In genomic region chr17:15591216-15591881, GRCm38 (mm10) we compare ENCODE assay signal across 14 mouse cellular contexts.
"Had no signal": no experiment of that assay in that cellular context is flagged by ENCODE, and none has a peak within 500 bp of the region (broad histone marks: within the 10 kb centered on the region; RNA-seq: fewer than 3 reads in every experiment).

No protein-coding gene starts in this region.

- H3K4me2 ChIP-seq: kidney, embryonic 15.5 days; limb, embryonic 15.5 days; liver, embryonic 13.5 days; midbrain, embryonic 13.5 days; neural tube, embryonic 12.5 days had no signal

- H3K4me3 ChIP-seq: kidney, embryonic 15.5 days; limb, embryonic 15.5 days; liver, embryonic 13.5 days; midbrain, embryonic 13.5 days; myocyte; neural tube, embryonic 12.5 days had no signal

- ATAC-seq: midbrain, embryonic 13.5 days had no signal

- H3K27me3 ChIP-seq: kidney, embryonic 15.5 days; limb, embryonic 15.5 days; liver, embryonic 13.5 days; midbrain, embryonic 13.5 days; neural tube, embryonic 12.5 days had no signal

- H3K27ac ChIP-seq: kidney, embryonic 15.5 days; limb, embryonic 15.5 days; liver, embryonic 13.5 days; midbrain, embryonic 13.5 days; neural tube, embryonic 12.5 days; stomach, postnatal 0 days had no signal

- H3K9me3 ChIP-seq: kidney, embryonic 15.5 days; limb, embryonic 15.5 days; liver, embryonic 13.5 days; midbrain, embryonic 13.5 days; neural tube, embryonic 12.5 days had no signal

- H3K36me3 ChIP-seq: kidney, embryonic 15.5 days; limb, embryonic 15.5 days; liver, embryonic 13.5 days; midbrain, embryonic 13.5 days; neural tube, embryonic 12.5 days had no signal

- H3K4me1 ChIP-seq: kidney, embryonic 15.5 days; limb, embryonic 15.5 days; liver, embryonic 13.5 days; midbrain, embryonic 13.5 days; neural tube, embryonic 12.5 days had no signal

- DNase-seq: kidney, adult 2 months; kidney, postnatal 14 days; layer of hippocampus, postnatal 36 days; liver, embryonic 13.5 days; lung, adult 18-20 months; lung, postnatal 36 days; right cerebral cortex, postnatal 14 days; thymus, postnatal 36 days had no signal

- H3K9ac ChIP-seq: kidney, embryonic 15.5 days; limb, embryonic 15.5 days; liver, embryonic 13.5 days; midbrain, embryonic 13.5 days; neural tube, embryonic 12.5 days had no signal
